Mouse (Mus musculus) megakaryocyte, embryonic 14.5 days (primary cell): ENCODE data around the gene Ube2e1.

Experiments
- FLI1 ChIP-seq: IDR thresholded peaks from 2 replicates; pipeline ENCODE4 v1.6.1; 2012; ENCODE audit warnings: low read length, inconsistent platforms, mixed read lengths
- GATA1 ChIP-seq: IDR thresholded peaks from 3 replicates; pipeline ENCODE4 v1.6.1; 2012; ENCODE audit warnings: mixed read lengths, low read length, inconsistent platforms, borderline replicate concordance

DNA sequence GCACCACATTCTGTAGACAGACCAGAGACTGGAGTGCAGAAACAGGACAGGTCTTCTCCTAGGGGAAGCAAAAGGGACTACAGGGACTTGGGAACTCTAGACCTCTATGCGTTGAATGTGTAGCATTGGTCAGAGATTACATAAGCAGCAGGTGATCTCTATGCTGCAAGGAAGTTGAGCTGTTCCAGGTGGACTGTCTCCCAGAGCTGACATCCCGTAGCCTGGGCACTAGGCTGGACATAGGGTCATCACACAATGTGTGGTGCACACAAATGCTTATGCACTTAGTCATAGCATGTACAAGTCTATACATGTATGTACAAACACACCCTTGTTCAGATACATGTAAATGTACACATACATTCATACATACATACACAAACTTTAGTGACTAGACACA is 11.1 kb upstream of the Ube2e1 start:
- no peak for TF ChIP-seq GATA1
- TF ChIP-seq FLI1 = no peak
